Mouse (Mus musculus) erythroblast, embryonic 14.5 days (primary cell): ENCODE results near the gene Kansl2.

Experiments used
- GATA1 ChIP-seq: IDR thresholded peaks from 2 replicates; pipeline ENCODE4 v1.6.1; 2012; ENCODE audit warnings: low read length, inconsistent platforms, mixed read lengths
- TAL1 ChIP-seq: IDR thresholded peaks from 3 replicates; pipeline ENCODE4 v1.6.1; 2012; ENCODE audit warnings: low read length, inconsistent platforms, mixed read lengths

GRCm38 (mm10) chr15:98482701-98483100 lies 51.4 kb downstream of the Kansl2 start, which contains the start of gene Lalba:
- TF ChIP-seq TAL1 (no peak), GATA1 (no peak)
